Mouse (Mus musculus) testis, adult 2 months (tissue): Measurements from ENCODE around the gene Rasip1.

Experiments
- CTCF ChIP-seq: fragments of 200-500 bp; IDR thresholded peaks from 2 replicates; pipeline ENCODE4 v1.5.1; 2012; ENCODE audit warnings: low read depth, mild to moderate bottlenecking, inconsistent platforms, low read length, moderate library complexity; ENCODE audit not compliant: control insufficient read depth, insufficient read depth, insufficient replicate concordance
- POLR2A ChIP-seq: fragments of 200-500 bp; IDR thresholded peaks from 2 replicates; pipeline ENCODE4 v1.6.1; 2012; ENCODE audit warnings: low read depth, mild to moderate bottlenecking, inconsistent platforms, low read length, moderate library complexity; ENCODE audit not compliant: control insufficient read depth

- TF ChIP-seq POLR2A (no peak), CTCF (no peak)
Measured at GRCm38 (mm10) chr7:45642083-45642482, 14.8 kb downstream of the Rasip1 start.
